Mouse (Mus musculus): ENCODE measurements at regions not wholly inside any gene's neighbourhood (a gene's known extent, or its start where the extent isn't known, plus 50 kb on each side); places are given as distances from the start of the nearest gene placed in this dataset.

DNA sequence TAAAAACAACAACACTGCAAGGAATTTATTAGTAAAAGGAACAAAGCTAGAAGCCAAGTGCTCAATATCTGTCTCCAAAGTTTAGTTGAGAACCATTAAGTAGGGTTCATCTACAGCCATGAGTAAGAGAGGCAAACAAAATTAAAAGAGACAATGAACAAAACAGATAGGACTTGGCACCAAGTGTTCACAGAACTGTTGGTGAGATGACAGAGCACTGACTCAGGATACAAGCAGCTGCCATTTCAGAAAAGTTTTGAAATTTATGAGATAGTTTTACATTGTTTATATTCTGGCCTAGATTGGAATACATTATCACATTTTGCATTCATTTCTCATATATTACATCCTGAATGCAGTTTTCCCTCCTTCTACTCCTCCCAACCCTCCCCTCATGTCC lies 60.4 kb upstream of the Mbnl1 start:
- no peak for DNase-seq

DNA sequence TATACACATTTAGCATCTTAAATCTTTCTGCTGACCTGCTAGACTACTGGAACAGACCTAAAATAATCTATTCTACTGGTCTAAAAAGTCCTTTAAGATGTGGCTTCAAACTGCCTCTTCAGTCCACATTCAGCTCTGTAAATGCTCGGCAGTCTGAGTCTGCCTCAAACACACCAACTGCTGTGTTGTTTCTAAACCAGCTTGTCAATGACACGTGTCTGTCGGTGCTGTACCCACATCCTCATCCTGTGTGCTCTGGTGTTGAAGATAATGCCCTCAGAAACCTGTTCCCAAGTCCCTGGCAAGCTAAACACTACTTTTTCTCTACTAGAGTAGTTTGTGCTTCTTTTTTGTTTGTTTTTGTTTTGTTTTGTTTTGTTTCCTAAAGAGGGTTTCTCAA lies 58.9 kb upstream of the Mbnl1 start:
- DNase-seq: no peak

DNA sequence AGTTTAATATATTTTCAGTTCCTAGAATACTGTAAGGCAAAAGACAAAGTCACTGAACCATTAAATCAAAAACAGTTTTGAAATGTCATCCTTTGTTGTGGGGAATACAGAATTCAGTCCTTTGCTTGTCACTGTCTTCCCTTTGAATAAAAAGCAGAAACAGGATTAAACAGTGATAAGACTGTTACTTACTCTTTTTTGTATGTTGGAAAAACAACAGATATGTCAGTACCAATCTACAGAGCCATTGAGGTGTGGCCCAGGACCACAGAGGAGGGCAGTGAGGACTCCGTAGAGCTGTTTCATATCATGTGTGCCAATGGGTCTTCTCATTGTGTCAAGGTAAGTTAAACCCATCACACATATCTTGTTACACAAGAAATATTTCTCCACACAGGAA lies 55.6 kb upstream of the Mbnl1 start:
- DNase-seq: no peak

DNA sequence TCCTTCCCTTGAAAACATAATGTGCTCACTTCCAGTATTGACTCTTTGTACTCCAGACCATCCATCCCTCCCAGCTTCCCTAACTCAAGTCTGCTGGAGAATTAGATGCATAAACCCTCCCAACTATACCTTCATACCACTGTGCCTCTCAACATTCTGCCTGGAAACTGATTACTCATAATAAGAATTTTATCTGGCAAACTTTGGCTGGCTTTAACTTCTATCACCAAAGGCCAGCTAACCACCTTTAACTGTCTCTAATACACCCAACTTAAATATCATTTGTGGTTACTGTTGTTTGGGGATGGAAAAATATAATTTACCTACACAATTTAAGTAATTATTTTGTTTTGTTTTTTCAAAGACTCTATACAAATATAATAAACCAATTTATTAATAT lies 54.0 kb upstream of the Mbnl1 start:
- DNase-seq: no peak

DNA sequence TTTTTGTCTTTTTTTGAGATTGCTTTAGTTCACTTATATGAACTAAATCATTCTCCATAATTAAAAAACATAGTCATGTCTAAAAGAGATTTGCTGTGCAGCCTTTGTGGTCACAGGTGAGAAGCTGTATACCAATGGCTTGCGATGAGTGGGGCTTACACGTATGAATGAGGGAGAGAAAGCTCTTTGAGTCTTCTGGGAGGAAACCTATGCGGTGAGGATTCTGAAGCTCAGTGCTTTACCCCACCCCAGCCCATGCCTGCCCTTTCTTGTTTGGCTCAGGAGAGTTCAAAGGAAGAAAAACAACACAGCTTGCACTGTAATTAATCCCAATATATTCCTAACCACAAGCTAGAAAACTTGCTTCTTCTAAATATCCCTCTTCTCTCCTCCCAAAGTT lies 53.4 kb upstream of the Mbnl1 start:
- no peak for DNase-seq

Measured in heart, postnatal 4 days (tissue).